Mouse (Mus musculus) heart, embryonic 14.5 days (tissue): Measurements from ENCODE around the gene Zbtb9. TPM values are rescaled to one million over a fixed set of nuclear protein-coding genes. Genes with fewer than 3 reads are reported as not detected.
"Not testable (repeated sequence)": the region's sequence is repeated elsewhere in the genome, so short reads cannot be mapped to it uniquely, and the experiment has no call there.

ENCODE experiments used
- ATAC-seq: fragments of 200-750 bp; cut with Nextera tagmentation; 2 replicates; pipeline ENCODE4 v1.8.0; 2017; ENCODE audit warnings: low read depth, moderate TSS enrichment; ENCODE audit not compliant: insufficient number of reproducible peaks, insufficient read depth, low FRiP score
- H3K27ac ChIP-seq, 2 experiments: fragments of 200-500 bp in 1 of 2; fragments of 300-500 bp in 1 of 2; sonication (generic) in 1 of 2; replicated peaks in 1 of 2; 2 replicates each; pipeline ENCODE4 v1.5.1; 2012 to 2014; ENCODE audit warnings: low read depth in 2 of 2, low read length in 2 of 2, control low read depth in 1 of 2, mild to moderate bottlenecking in 1 of 2, mixed read lengths in 1 of 2; ENCODE audit not compliant: control insufficient read depth in 1 of 2, insufficient read depth in 1 of 2
- H3K27me3 ChIP-seq: fragments of 300-500 bp; sonication (generic); 2 replicates; pipeline ENCODE4 v1.6.1; 2014; ENCODE audit warnings: mild to moderate bottlenecking, low read length, control low read depth; ENCODE audit not compliant: control insufficient read depth, insufficient read depth
- H3K36me3 ChIP-seq: fragments of 300-500 bp; sonication (generic); 2 replicates; pipeline ENCODE4 v1.6.1; 2014; ENCODE audit warnings: mild to moderate bottlenecking, control low read depth, low read length, mixed read lengths; ENCODE audit not compliant: control insufficient read depth, insufficient read depth
- H3K4me1 ChIP-seq, 2 experiments: fragments of 200-500 bp in 1 of 2; fragments of 300-500 bp in 1 of 2; sonication (generic) in 1 of 2; 2 replicates each; pipeline ENCODE4 v1.6.1; 2012 to 2014; ENCODE audit warnings: low read length in 2 of 2, control low read depth in 1 of 2, mixed read lengths in 1 of 2; ENCODE audit not compliant: control insufficient read depth in 2 of 2, insufficient read depth in 2 of 2
- H3K4me2 ChIP-seq: fragments of 300-500 bp; sonication (generic); 2 replicates; pipeline ENCODE4 v1.6.1; 2014; ENCODE audit warnings: mild to moderate bottlenecking, low read length
- H3K4me3 ChIP-seq, 2 experiments: fragments of 200-500 bp in 1 of 2; fragments of 300-500 bp in 1 of 2; sonication (generic) in 1 of 2; 2 replicates each; pipeline ENCODE4 v1.5.1; 2012 to 2014; ENCODE audit warnings: low read length in 2 of 2, mild to moderate bottlenecking in 2 of 2, control low read depth in 1 of 2, low read depth in 1 of 2, moderate library complexity in 1 of 2; ENCODE audit not compliant: control insufficient read depth in 1 of 2, insufficient read depth in 1 of 2
- H3K9ac ChIP-seq: fragments of 300-500 bp; sonication (generic); 2 replicates; pipeline ENCODE4 v1.6.1; 2014; ENCODE audit warnings: mild to moderate bottlenecking, low read length
- H3K9me3 ChIP-seq: fragments of 300-500 bp; sonication (generic); 2 replicates; pipeline ENCODE4 v1.6.1; 2016; ENCODE audit warnings: low read length, control low read depth; ENCODE audit not compliant: control insufficient read depth
- WGBS: fragments of 180-500 bp; shearing (Covaris S2); extraction: QIAGEN DNeasy Blood & Tissue Kit; methylation state at CpG from one replicate; pipeline ENCODE4 v1.1.7; 2014; 5-methylcytosine and 5-hydroxymethylcytosine counted together
- polyA plus RNA-seq: library from polyadenylated mRNA; unstranded; fragments of >200 nt; fragmentation: Nextera tagmentation; extraction: Ambion mirVana; gene quantifications from 2 replicates; pipeline ENCODE4 v1.2.1, GENCODE M21; 2014

Zbtb9 gene
- polyA plus RNA-seq, 1 experiment from 2014 or later: 6.8 TPM

DNA sequence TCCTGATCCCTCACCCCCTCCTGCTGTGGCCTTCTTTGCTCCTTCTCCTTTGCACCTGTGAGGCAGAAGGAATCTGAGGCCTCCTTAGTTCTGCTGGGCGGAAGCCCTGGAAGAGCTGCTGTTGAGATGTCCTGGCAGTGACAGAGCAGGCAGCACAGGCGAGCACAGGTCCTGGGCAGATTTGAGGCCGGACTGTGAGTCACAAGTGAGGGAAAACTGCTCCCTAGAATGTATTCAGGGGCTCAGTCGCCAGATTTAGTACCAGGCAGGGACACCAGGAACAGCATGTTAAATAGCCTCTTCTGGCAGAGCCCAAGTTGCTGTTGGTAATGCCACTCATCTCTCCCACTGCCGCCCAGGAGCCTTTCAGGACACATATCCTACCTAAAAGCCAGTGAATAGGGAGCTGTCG lies 4.8 kb upstream of the Zbtb9 start:
- Histone ChIP-seq H3K4me2 (no peak overlapping the region), H3K4me1 (peaks cover 0 to 13% of the 10 kb centered on the region in 2 experiments; a peak in 3 of 4 replicates), H3K9me3 (no peaks in the 10 kb centered on the region), H3K27ac (no peak overlapping the region), H3K27me3 (no peaks in the 10 kb centered on the region), H3K36me3 (peaks cover 50% of the 10 kb centered on the region), H3K9ac (no peak overlapping the region), H3K4me3 (no peak overlapping the region)
- ATAC-seq: no peak
- 81% methylated on average over 6 of the region's 6 CpGs for WGBS

DNA sequence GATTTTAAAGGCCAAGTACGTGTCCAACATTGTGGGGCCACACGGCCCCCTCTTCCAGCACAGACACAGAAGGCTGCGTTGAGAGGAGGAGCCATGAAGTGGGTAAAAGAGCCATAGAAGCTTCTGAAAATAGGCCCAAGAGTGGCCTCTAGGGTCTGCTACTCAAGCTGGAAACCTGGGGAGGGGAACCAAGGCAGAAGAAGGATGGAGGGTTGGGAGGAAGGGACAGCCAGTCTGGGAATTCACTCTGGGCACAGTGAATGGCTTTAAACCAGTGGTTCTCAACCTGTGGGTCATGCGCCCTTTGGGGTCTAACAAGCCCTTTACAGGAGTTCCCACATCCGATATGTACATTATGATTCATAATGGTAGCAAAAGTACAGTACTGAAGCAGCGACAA lies 3.7 kb upstream of the Zbtb9 start:
- peaks cover 3 to 22% of the 10 kb centered on the region in 2 experiments for H3K4me1 ChIP-seq
- H3K9ac ChIP-seq: no peak overlapping the region
- no peak overlapping the region for H3K4me2 ChIP-seq
- no peaks in the 10 kb centered on the region for H3K27me3 ChIP-seq
- 79% methylated on average over 6 of the region's 6 CpGs for WGBS
- H3K4me3 ChIP-seq: no peak overlapping the region
- ATAC-seq: no peak
- no peak overlapping the region for H3K27ac ChIP-seq
- H3K36me3 ChIP-seq: peaks cover 44% of the 10 kb centered on the region
- no peaks in the 10 kb centered on the region for H3K9me3 ChIP-seq

DNA sequence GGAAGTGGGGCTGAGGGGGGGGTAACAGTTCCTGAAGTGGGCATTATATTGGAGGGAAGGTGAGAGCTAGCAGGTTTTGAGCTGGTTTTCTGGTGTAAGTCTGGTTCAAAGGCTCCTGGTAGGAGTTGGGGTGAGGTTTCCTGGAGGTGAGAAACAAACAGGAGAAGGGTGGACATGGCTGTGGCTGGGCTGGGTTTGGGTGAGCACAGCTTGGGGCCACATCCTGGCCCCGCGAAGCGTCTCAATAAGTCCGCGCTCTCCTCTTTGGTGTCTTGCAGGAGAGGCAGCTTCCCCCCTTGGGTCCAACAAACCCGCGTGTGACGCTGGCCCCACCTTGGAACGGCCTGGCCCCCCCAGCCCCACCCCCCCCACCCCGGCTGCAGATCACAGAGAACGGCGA lies 2.7 kb upstream of the Zbtb9 start:
- 57% methylated on average over 12 of the region's 12 CpGs for WGBS
- no peak overlapping the region for H3K4me2 ChIP-seq
- no peak for ATAC-seq
- peaks cover 44% of the 10 kb centered on the region for H3K36me3 ChIP-seq
- no peaks in the 10 kb centered on the region for H3K9me3 ChIP-seq
- no peaks in the 10 kb centered on the region for H3K27me3 ChIP-seq
- H3K9ac ChIP-seq: no peak overlapping the region
- peaks cover 3 to 27% of the 10 kb centered on the region in 2 experiments for H3K4me1 ChIP-seq
- H3K27ac ChIP-seq: no peak overlapping the region
- H3K4me3 ChIP-seq: no peak overlapping the region

DNA sequence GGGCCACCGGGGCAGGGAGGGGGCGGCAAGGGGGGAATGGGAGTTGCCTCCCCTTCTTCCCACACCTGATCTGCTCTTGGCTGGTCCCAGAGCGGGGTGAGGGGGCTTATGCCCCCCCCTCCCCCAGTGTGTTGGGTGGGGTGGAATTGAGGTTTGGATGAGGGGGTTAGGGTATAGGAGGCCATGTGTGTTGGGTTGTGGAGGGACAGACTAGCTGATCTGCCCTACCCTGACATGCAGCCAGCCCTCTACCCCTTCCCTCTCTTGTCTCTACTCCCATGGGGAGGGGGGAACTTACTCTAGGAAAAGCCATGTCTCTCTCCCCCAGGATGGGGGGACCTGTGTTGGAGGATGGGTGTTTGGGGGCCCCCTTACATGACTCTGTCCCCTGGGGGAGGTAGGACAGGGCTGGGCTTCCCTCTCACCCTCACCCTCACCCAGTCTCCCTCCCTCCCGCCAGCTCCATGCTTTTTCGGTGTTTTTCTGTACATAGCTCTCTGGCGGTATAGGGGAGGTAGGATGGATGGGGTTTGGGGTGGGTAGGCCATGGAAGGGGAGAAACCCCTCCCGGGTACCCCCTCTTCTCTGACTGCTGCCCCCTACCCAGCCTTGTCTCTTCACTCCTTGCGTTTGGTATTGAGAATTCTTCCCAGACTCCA lies 1.6 kb upstream of the Zbtb9 start:
- Histone ChIP-seq H3K4me3 (no peak overlapping the region), H3K27ac (no peak overlapping the region), H3K4me2 (peak overlapping the region; percentile 94; the same call in 1 of the 2 replicates), H3K36me3 (peaks cover 44% of the 10 kb centered on the region), H3K9ac (peak overlapping the region; percentile 89), H3K27me3 (no peaks in the 10 kb centered on the region), H3K9me3 (no peaks in the 10 kb centered on the region), H3K4me1 (peaks cover 3 to 27% of the 10 kb centered on the region in 2 experiments)
- WGBS: 57% methylated on average over 7 of the region's 8 CpGs
- ATAC-seq: no peak

DNA sequence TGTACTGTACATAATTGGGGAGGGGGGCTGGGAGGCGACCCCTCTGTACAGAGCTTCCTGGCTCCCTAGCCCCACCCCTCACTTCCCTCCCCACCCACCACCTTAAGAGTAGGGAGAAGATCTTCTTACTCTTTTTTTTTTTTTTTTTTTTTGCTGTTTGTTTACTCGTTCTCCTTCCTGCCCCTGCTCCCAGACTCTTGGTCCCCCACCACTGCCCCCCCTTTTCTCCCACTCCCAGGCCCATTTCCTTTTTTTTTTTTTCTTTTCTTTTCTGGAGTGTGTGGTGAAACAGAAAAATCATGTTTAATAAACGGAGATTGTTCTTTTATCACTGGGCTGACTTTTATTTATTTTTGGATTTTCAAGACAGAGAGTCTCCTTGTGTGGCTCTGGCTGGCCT lies 860 bp upstream of the Zbtb9 start:
- peaks cover 3 to 27% of the 10 kb centered on the region in 2 experiments for H3K4me1 ChIP-seq
- ATAC-seq: no peak
- H3K27me3 ChIP-seq: no peaks in the 10 kb centered on the region
- H3K4me3 ChIP-seq: peak overlapping the region; percentile 78 to 92
- WGBS: 3% methylated on average over 3 of the region's 3 CpGs
- H3K27ac ChIP-seq: peak overlapping the region in 1 of 2 experiments; percentile 70; a peak in 1 of 4 replicates
- peaks cover 43% of the 10 kb centered on the region for H3K36me3 ChIP-seq
- H3K4me2 ChIP-seq: peak overlapping the region; percentile 94
- H3K9ac ChIP-seq: peak overlapping the region; percentile 89
- H3K9me3 ChIP-seq: no peaks in the 10 kb centered on the region

DNA sequence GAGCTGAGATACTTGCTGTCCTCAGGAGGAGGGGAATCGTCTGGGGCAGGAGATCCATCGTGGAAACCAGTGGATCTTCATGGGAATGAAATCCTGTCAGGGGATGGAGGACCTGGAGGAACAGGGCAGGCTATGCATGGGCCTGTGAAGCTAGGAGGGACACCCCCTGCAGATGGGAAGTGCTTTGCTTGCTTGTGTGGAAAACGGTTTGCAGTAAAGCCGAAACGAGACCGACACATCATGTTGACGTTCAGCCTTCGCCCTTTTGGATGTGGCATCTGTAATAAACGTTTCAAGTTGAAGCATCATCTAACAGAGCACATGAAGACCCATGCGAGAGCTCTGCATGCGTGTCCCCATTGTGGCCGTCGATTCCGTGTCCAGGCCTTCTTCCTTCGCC lies 1.6 kb downstream of the Zbtb9 start:
- no peak overlapping the region for H3K27ac ChIP-seq
- H3K36me3 ChIP-seq: peaks cover 50% of the 10 kb centered on the region
- no peak overlapping the region for H3K4me3 ChIP-seq
- H3K9me3 ChIP-seq: no peaks in the 10 kb centered on the region
- H3K9ac ChIP-seq: no peak overlapping the region; the same call in 1 of the 2 replicates
- no peaks in the 10 kb centered on the region for H3K27me3 ChIP-seq
- WGBS: 89% methylated on average over 15 of the region's 15 CpGs
- ATAC-seq: no peak
- no peak overlapping the region for H3K4me2 ChIP-seq
- peaks cover 3 to 27% of the 10 kb centered on the region in 2 experiments for H3K4me1 ChIP-seq

DNA sequence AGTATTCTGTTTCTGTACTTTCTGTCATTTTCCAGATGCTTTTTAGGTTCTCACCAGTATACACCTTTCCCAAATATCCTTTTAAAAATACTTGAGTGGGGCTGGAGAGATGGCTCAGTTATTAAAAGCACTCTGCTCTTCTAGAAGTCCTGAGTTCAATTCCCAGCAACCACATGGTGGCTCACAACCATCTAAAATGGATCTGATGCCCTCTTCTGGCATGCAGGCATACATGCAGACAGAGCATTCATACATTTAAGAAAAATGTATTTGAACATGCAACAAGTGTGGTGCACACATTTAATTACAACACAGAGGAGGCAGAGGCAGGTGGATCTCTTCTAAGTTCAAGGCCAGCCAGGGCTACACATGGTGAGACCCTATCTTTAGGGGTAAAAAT lies 2.4 kb downstream of the Zbtb9 start:
- H3K36me3 ChIP-seq: peaks cover 50% of the 10 kb centered on the region
- H3K9me3 ChIP-seq: no peaks in the 10 kb centered on the region

DNA sequence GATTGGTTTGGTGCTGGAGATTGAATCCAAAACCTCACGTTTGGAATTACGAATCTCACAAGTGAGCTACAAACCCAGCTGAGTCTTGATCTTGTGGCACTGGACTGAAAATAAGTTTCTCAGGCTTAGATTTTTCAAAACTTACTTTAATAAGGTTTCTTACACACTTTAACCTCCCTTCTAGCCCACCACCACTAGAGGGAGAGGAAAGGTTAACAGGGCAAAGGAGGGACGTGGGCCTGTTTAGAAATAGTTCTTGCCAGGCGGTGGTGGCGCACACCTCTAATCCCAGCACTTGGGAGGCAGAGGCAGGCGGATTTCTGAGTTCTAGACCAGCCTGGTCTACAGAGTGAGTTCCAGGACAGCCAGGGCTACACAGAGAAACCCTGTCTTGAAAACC lies 4.4 kb downstream of the Zbtb9 start:
- not testable (repeated sequence) for H3K27ac ChIP-seq, H3K4me3 ChIP-seq, ATAC-seq, H3K27me3 ChIP-seq, H3K4me2 ChIP-seq, H3K9me3 ChIP-seq, H3K9ac ChIP-seq
- peaks cover 6 to 14% of the 10 kb centered on the region in 2 experiments for H3K4me1 ChIP-seq
- H3K36me3 ChIP-seq: peaks cover 50% of the 10 kb centered on the region
- WGBS: 90% methylated on average over 6 of the region's 6 CpGs

More for the DNA sequence above, 2.4 kb downstream of the Zbtb9 start:
- Histone ChIP-seq H3K4me3 (no peak overlapping the region), H3K27me3 (no peaks in the 10 kb centered on the region), H3K27ac (no peak overlapping the region), H3K4me1 (peaks cover 3 to 27% of the 10 kb centered on the region in 2 experiments), H3K4me2 (no peak overlapping the region), H3K9ac (no peak overlapping the region)
- ATAC-seq: no peak
